Mouse (Mus musculus): ENCODE data around the gene P4ha2. TPM values are rescaled to one million over a fixed set of nuclear protein-coding genes. Genes with fewer than 3 reads are reported as not detected.

P4ha2 gene
- polyA plus RNA-seq, 1 experiment from 2014 or later, result 25.0 TPM

DNA sequence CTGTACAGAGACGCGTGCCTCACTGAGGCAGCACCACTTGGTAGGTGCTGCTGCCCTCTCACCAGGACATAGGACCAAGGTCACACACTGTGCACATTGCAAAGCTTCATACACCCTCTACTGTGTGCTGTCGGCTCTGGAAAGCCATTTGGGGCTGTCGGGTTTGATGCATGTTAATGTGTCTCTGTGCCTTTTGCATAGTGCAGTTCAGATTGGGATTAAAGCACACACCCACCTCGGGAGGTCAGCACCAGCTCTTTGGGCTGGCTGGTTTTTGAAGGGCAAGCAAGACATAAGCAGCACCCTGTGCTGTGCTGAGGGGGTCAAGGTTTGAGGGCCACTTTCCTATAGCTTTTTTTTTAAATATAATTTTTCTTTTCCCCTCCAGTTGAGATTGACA lies 60.5 kb downstream of the P4ha2 start:
- Histone ChIP-seq H3K4me3 (no peak overlapping the region), H3K27me3 (ENCODE audit: low read depth, poor library complexity, severe bottlenecking) (no peaks in the 10 kb centered on the region), H3K4me1 (no peaks in the 10 kb centered on the region), H3K9me3 (replicated peaks) (no peaks in the 10 kb centered on the region), H3K36me3 (no peaks in the 10 kb centered on the region), H3K27ac (replicated peaks) (no peak overlapping the region)
- WGBS, result 83% methylated on average over 5 of the region's 5 CpGs
- no peak for DNase-seq (ENCODE audit: low spot score)

DNA sequence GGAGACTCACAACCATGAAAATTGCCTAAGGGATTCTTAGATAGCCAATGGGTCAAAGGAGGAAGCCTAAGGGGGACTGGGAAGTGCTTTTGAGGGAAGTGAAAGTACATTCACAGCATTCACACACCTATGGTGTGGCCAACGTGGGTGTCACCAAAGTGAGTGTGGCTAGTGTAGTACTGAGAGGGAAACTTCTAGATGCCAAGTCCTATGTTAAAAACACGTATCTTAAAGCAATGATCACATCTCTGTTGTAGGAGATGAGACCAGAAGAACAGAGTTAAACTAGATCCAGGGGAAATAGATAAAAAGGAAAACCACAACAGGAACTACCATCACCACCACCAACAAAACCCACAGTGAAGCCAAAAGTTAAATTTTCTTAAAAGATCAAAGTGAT lies 61.0 kb downstream of the P4ha2 start:
- WGBS, result 74% methylated on average over 2 of the region's 2 CpGs
- Histone ChIP-seq H3K36me3 (no peaks in the 10 kb centered on the region), H3K27me3 (ENCODE audit: low read depth, poor library complexity, severe bottlenecking) (no peaks in the 10 kb centered on the region), H3K27ac (replicated peaks) (no peak overlapping the region), H3K9me3 (replicated peaks) (no peaks in the 10 kb centered on the region), H3K4me3 (no peak overlapping the region), H3K4me1 (no peaks in the 10 kb centered on the region)
- DNase-seq (ENCODE audit: low spot score), result no peak

DNA sequence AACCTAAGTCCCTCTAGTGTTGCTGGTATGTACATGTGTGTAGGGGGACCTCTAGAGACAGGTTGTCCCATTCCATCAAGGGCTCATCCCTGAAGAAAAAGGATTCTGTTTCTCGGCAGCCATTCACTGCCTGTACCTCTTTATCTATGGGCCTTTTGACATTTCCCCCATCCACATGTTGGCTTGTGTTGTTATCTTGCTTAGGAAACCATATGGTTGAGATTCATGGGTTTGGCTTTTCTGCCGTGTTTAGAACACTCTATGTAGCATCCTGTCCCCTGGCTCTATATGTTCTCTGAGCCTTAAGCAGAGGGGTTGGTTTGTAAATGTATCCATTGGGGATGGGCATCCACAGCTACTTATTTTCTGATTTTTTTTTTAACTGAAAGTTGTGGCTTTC lies 61.6 kb downstream of the P4ha2 start:
- H3K9me3 ChIP-seq (replicated peaks), result no peaks in the 10 kb centered on the region
- H3K4me1 ChIP-seq, result no peaks in the 10 kb centered on the region
- no peak overlapping the region for H3K4me3 ChIP-seq
- H3K36me3 ChIP-seq, result no peaks in the 10 kb centered on the region
- WGBS, result 85% methylated on average over 2 of the region's 2 CpGs
- no peak for DNase-seq (ENCODE audit: low spot score)
- H3K27ac ChIP-seq (replicated peaks), result no peak overlapping the region
- H3K27me3 ChIP-seq (ENCODE audit: low read depth, poor library complexity, severe bottlenecking), result no peaks in the 10 kb centered on the region

DNA sequence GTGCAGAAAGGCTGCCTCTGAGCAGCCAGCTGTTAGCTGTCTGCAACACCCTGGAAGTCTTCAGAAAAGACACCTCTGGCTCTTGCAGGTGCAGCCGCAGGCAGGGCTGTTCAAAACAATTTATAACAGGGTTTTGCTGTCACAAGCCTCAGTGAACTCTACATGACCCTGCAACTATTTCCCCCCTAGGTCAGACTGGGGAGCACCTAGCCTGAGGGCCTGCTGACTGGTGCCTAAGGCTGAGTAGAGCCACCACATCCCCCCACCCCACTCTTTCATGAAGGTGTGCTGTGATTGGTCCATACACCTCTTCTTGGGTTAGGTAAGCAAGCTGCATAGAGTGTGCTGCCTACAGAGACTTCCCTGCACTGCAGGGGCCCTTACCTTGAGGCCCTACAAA lies 63.1 kb downstream of the P4ha2 start:
- Histone ChIP-seq H3K9me3 (replicated peaks) (no peaks in the 10 kb centered on the region), H3K27me3 (ENCODE audit: low read depth, poor library complexity, severe bottlenecking) (no peaks in the 10 kb centered on the region), H3K4me1 (no peaks in the 10 kb centered on the region), H3K4me3 (no peak overlapping the region), H3K27ac (replicated peaks) (no peak overlapping the region), H3K36me3 (no peaks in the 10 kb centered on the region)
- WGBS, result 76% methylated on average over 1 of the region's 1 CpGs
- DNase-seq (ENCODE audit: low spot score), result no peak

DNA sequence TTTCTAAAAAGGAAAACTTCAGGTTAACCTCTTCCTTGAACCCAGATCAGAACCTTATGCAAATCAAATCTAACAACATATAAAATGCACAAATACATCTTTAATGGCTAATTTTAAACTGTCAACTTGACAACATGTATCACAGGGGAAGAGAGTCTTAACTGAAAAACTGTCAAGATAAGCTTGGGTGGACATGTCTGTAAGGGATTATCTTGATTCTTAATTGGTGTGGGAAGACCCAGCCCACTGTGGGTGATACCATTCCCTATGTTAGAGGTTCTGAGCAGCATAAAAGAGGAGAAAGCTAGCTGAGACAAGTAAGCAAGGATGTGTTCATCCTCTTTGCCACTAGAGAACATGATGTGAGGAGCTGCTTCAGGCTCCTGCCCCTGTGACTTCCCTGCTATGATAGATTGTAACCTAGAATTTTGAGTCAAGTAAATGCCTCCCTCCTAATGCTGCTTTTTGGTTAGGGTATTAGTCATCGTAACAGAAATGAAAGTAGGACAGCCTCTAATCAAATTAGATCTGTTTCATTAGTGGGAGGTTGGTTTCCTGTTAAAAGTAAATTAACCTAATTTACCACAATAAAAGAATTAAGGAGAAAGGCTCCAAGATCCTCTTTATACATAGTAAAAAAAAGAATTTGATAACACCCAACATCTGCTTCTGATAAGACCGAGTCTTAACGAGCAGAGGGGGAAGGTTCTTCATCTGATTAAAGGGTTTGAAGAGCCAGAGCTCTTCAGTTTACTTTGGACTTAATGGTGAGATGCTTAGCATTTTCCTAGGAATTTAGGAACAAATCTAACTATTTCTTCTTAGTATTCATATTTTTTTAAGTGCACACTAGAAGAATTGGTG lies 69.8 kb downstream of the P4ha2 start:
- 82% methylated on average over 3 of the region's 3 CpGs for WGBS

DNA sequence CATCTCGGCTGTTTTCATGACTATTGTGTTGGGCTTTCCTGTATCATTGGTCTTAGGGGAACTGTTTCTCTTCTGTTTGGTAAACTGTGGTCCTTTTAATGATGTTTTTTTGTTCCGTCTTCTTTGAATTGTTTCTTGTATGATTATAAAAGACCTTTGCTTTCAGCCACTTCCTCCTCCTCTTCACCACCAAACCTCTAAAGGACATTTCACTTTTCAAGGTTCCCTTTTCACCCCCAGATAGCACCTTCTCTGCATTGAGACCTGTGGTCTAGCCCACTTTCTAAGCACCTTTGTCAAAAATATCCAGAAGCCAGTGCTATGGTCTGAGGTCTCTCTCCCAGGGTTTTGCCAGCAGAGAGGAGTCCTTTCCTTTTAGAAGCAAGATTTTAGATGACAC lies 71.3 kb downstream of the P4ha2 start:
- 91% methylated on average over 2 of the region's 2 CpGs for WGBS
- Histone ChIP-seq H3K4me1 (peaks cover 4% of the 10 kb centered on the region), H3K27me3 (ENCODE audit: low read depth, poor library complexity, severe bottlenecking) (no peaks in the 10 kb centered on the region), H3K27ac (replicated peaks) (no peak overlapping the region), H3K36me3 (no peaks in the 10 kb centered on the region), H3K4me3 (no peak overlapping the region), H3K9me3 (replicated peaks) (no peaks in the 10 kb centered on the region)
- no peak for DNase-seq (ENCODE audit: low spot score)

More for the DNA sequence above, 69.8 kb downstream of the P4ha2 start:
- H3K4me1 ChIP-seq, result peaks cover under 1% of the 10 kb centered on the region
- DNase-seq (ENCODE audit: low spot score), result no peak
- no peaks in the 10 kb centered on the region for H3K9me3 ChIP-seq (replicated peaks)
- no peaks in the 10 kb centered on the region for H3K27me3 ChIP-seq (ENCODE audit: low read depth, poor library complexity, severe bottlenecking)
- H3K27ac ChIP-seq (replicated peaks), result no peak overlapping the region
- H3K36me3 ChIP-seq, result no peaks in the 10 kb centered on the region
- no peak overlapping the region for H3K4me3 ChIP-seq

DNA sequence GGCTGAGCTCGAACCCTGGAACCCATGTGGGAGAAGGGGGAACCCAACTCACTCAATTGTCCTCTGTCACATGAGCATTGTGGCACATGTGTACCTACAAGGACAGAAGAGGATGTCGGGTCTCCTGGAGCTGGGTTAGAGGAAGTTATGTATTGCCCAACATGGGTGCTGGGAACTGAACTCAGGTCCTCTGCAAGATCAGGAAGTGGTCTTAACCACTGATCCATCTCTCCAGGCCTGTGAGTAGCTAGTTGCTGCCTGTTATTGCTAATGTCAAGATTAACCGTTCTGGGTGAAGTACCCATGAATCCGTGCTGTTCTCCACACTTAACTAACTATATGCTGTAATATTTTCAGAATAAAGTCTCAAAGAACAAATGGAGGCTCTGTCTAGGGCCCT lies 74.3 kb downstream of the P4ha2 start:
- Histone ChIP-seq H3K36me3 (no peaks in the 10 kb centered on the region), H3K27ac (replicated peaks) (no peak overlapping the region), H3K4me1 (peaks cover 4% of the 10 kb centered on the region), H3K4me3 (no peak overlapping the region), H3K27me3 (ENCODE audit: low read depth, poor library complexity, severe bottlenecking) (no peaks in the 10 kb centered on the region), H3K9me3 (replicated peaks) (no peaks in the 10 kb centered on the region)
- 89% methylated on average over 4 of the region's 4 CpGs for WGBS
- DNase-seq (ENCODE audit: low spot score), result no peak

DNA sequence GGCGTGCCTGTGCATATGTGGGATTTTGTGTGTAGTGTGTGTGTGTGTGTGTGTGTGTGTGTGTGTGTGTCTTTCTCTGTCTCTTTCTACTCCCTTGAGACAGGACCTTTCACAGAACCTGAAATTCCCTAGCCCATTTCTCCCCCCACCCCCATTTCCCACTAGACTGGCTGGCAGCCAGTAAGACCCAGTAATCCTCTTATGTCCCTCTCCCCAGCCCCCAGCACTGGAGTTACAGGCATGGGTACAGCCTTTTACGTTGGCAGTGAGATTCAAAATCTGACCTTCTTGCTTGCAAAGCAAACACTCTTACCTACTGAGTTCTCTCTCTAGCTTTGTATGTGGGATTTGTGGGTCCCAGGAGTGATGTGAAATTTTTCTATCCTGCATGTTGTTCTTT lies 75.0 kb downstream of the P4ha2 start:
- no peak overlapping the region for H3K27ac ChIP-seq (replicated peaks)
- H3K4me1 ChIP-seq, result peaks cover 4% of the 10 kb centered on the region
- H3K27me3 ChIP-seq (ENCODE audit: low read depth, poor library complexity, severe bottlenecking), result no peaks in the 10 kb centered on the region
- DNase-seq (ENCODE audit: low spot score), result no peak
- H3K4me3 ChIP-seq, result no peak overlapping the region
- H3K36me3 ChIP-seq, result no peaks in the 10 kb centered on the region
- H3K9me3 ChIP-seq (replicated peaks), result no peaks in the 10 kb centered on the region
- WGBS, result 50% methylated on average over 2 of the region's 2 CpGs

Other genes with a start within 250 kb of the P4ha2 start
- gene Gm12216, start 240.8 kb upstream of the P4ha2 start, polyA plus RNA-seq (2016; fragmentation: Nextera tagmentation; extraction: Ambion mirVana), result 0.22 TPM in 1 of 2 replicates, not detected in the other
- 7.2 and 7.7 TPM in 2 replicates for gene Slc22a5, start 208.4 kb upstream of the P4ha2 start, polyA plus RNA-seq (2016; fragmentation: Nextera tagmentation; extraction: Ambion mirVana)
- 2.4 and 2.9 TPM in 2 replicates for gene Slc22a21, start 119.8 kb upstream of the P4ha2 start, polyA plus RNA-seq (2016; fragmentation: Nextera tagmentation; extraction: Ambion mirVana)
- gene Slc22a4, start 72.0 kb upstream of the P4ha2 start, polyA plus RNA-seq (2016; fragmentation: Nextera tagmentation; extraction: Ambion mirVana), result 1.2 and 1.3 TPM in 2 replicates
- gene Pdlim4, start 31.1 kb upstream of the P4ha2 start, polyA plus RNA-seq (2016; fragmentation: Nextera tagmentation; extraction: Ambion mirVana), result 52.4 and 57.4 TPM in 2 replicates
- gene Csf2, start 149.6 kb downstream of the P4ha2 start, polyA plus RNA-seq (2016; fragmentation: Nextera tagmentation; extraction: Ambion mirVana), result not detected in 2 replicates
- gene Il3, start 167.2 kb downstream of the P4ha2 start, polyA plus RNA-seq (2016; fragmentation: Nextera tagmentation; extraction: Ambion mirVana), result not detected in 2 replicates
- gene Acsl6, start 203.7 kb downstream of the P4ha2 start, polyA plus RNA-seq (2016; fragmentation: Nextera tagmentation; extraction: Ambion mirVana), result 14.4 and 20.4 TPM in 2 replicates